Mouse (Mus musculus) adrenal gland, postnatal 10 days (tissue): ENCODE measurements around the gene Clip3. TPM values are rescaled to one million over a fixed set of nuclear protein-coding genes. Genes with fewer than 3 reads are reported as not detected.

Experiments used
- DNase-seq: peaks from one replicate; pipeline ENCODE4 v3.0.0; 2021; ENCODE audit warnings: mixed read lengths
- long read RNA-seq, 2 experiments: library from polyadenylated mRNA; stranded (forward); transcript quantifications; one replicate each; pipeline ENCODE4 v2.0.0; 2021
- total RNA-seq, 2 experiments: library from RNA; stranded (reverse); gene quantifications; 2 replicates each; pipeline ENCODE4 v1.2.3; 2021

Gene Clip3
- 10 to 100 TPM; 31.6 to 36.5 TPM for total RNA-seq
- long read RNA-seq, experiment 1, partial matches to known transcripts = 4 of 7 reads
- long read RNA-seq, experiment 1, other reads (novel, unspliced or antisense) = 3 of 7 reads
- long read RNA-seq, experiment 2, partial matches to known transcripts = 0 of 5 reads
- long read RNA-seq, experiment 2, other reads (novel, unspliced or antisense) = 5 of 5 reads

DNA sequence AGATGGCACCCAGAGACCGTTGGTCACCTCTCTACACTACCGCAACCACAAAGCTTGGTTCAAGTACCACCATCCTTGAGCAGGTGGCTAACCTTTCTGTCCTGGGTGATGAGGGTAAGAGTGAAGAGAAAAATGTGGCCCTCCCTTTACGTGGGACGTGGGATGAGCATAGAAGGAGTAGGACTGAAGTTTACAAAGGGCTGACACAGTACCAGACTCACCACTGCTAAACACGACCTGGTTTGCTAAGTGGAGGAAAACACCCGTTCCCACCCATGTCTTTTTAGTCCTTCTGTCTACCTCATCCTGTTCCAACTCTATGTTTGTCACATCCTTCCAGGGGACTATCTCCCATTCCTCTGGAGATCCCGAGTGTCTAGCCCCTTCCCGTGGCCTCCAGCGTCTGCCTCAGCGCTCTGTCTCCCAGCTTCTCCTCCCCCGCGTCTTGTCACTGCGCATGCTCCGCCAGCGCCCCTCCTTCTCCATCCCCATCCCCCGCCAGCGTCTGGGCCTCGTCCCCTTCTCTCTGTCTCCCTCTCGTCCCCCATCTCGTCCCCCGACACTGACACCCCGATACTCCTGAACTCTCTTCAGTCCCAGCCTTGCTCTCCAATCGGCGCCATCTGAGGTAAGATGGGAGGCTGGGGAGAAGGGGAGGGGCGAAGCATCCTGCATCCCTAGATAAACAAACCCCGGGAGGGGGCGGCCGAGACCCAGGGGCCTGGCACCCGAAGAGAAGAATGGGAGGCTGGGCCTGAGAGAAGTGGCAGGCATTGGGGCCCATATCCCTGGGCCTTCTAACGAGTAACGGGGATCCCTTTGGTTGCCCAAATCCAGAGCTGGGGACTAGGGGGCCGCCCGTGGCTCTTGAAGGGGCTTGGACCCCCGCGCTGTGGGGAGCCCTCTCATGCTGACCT, at the start of gene Clip3:
Gene Clip3, plus strand, starts transcription at position 514 of the 917 bp plus-strand sequence.
- DNase-seq = peak; percentile 71

DNA sequence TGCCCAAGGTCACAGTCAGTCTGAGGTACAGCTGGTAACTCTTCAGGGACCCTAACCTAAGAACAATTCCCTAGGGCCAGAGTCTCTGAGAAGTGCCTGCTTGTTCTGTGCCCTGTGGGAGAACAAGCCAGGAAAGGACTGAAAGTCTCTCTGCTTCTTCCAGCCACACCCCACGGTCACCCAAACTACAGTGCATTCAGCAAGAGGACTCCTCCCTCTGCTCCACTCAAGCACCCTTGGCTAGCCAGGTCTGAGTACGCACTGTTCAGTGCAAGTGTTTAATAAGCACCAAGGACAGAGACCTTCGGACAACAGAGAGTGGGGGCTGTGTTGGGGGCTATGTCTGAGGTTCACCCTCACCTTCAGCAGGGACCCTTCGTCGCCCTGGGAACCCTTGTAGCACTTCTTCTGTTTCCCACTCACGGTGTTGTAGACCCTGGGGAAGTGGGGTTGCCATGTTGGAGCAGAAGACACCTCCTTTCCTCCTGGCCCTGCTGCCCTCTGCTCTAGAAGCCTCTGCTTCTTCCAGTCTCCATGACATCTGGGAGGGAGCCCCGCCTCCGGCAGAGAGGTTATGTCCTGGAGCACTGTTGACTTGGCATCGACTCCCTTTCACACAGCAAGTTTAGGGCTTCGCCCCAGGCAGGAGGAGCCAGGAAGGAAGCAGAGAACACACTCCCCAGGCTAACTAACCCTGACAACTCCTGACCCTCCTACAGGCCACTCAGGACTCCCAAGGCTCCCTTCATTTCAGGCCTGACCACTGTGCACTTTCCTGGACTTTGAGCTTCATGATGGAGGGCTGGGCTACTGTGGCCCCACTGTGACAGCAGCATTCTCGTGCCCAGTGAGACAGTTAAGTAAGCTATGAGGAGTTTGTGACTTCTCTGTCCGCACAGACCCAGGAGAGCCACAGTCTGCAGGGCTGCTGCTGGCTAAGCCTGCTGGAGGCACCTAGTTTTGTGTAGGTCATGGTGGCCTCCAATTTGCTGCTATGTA, 39.3 kb upstream of the Clip3 start:
- DNase-seq = peak; percentile 78

DNA sequence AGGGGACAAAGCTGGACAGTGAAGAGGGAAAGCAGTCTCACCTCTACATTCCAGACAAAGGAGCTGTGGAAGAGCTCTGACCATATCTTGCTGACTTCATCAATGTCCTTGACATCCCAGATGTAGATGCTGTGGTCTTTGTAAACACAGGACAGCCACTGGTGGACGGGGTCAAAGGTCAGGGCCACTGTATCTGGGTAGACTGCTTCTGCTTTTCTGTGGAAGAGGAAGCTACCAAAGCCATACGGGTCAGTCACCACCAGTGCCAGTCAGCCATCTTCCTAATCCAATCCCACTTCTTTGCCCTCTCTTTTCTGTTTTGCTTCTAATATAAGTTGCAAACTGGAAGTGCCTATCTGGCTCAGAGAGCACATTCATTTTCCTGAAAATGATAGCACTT, 26.5 kb upstream of the Clip3 start:
- DNase-seq = no peak

DNA sequence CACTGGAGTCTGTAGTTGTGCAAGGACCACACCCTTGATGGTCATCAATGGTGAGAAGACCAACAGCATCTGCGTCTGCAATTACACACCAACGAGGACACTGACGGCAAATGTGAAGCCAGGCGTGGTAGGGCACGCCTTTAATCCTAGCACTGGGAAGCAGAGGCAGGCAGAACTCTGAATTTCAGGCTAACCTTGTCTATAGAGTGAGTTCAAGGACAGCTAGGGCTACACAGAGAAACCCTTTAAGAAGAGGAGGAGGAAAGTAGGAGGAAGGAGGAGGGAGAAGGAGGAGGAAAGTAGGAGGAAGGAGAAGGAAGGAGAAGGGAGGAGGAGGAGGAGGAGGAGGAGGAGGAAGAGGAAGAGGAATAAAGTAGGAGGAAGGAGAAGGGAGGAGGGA, 26.0 kb upstream of the Clip3 start:
- no peak for DNase-seq

DNA sequence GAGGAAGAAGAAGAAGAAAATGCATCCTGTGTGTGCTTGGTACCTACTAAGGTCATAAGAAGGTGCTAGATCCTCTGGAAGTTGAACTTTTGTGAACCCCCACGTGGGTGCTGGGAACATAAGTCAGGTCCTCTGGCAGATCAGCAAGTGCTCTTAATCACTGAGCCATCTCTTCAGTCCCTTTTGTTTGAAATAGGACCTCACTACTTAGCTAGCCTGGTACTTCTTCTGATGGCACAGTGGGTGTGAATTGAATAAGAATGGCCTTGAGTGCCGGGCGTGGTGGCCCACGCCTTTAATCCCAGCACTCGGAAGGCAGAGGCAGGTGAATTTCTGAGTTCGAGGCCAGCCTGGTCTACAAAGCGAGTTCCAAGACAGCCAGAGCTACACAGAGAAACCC, 25.6 kb upstream of the Clip3 start:
- DNase-seq = no peak

DNA sequence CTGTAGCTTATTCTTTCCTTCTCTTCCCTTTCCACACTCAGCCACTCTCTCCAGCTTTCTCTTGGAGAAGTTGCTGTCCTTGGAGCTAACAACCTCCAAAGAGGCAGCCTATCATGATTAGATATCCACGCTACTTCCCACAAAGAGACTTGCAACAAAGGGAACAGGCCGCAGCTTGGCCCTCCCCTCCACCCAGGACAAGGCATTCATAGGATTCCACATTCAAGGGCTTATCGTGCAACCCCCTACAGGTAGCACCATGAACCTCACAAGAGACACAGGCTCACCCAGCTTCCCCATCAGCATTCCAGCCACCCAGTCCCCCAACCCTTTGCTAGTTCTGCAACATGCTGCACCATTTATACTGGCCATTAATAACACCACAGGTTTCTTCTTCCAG, 24.7 kb upstream of the Clip3 start:
- no peak for DNase-seq

DNA sequence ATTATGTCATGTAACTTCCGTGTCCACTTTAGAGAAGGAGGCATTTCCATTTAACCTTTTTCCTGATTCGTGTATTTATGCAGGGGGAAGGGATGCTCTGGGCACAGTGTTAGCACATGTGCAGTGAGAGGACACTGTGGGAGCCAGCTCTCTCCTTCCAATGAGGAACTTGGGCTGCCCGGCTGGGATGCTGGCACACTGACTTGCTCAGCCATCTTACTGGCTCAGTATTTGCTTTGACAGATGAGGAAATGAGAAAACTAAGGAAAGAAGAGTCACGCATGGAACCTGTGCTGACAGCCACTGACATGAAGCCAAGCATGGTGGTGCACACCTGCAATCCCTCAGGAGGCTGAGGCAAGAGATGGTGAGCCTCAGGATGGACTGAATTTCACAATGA, 21.9 kb upstream of the Clip3 start:
- no peak for DNase-seq

DNA sequence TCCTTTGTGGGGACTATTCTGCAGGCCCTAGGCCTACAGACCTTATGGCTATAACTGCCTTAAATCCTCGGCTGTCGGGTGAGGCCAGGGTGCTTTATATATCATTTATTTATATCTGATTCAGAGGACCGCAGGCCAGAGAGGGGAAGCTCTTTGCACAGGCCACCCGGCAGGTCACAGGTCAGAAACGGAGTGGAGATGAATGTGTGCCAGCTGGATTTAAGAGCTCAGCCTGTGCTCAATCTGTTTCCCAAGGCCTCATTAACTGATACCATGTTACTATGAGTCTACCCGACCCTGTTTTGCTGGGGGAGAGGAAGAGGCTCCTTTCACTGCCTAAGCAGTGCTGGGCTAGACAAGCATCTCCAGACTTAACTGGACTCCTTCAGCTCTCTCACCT, 17.1 kb upstream of the Clip3 start:
- DNase-seq = no peak

DNA sequence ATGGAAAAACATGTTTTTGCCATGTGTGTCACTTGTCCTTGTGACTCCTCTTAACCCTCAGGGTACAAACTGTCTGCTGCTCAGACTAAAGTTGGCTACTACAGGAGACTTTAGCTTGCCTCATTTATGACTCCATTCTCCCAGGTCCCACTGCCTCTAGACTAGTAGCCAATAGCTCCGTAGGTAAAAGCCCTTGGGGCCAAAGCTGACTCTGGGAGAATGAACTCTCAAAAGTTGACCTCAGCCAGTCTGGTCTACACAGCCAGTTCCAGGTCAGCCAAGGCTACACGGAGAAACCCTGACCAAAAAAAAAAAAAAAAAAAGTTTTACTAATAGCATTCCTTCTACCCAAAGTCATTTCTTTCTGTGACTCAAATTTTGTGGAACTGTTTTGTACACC, 12.6 kb upstream of the Clip3 start:
- DNase-seq = peak; percentile 56

DNA sequence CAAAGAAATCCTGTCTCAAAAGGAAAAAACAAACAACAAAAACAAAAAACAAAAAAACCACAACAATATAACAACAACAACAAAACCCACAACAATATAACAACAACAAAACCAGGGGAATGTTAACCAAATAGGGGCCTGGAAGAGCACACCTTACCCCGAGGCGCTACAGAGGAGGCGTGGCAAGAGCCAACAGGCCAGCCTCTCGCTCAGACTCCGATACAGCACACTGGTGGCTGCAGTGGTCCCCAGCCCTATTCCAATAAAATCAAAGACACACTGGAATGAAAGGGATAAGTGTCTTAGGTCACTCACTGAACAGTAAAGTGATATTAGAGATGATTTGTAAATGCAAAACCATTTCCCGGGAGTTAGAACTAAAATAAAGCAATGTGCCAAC, 12.0 kb upstream of the Clip3 start:
- DNase-seq = peak; percentile 34

DNA sequence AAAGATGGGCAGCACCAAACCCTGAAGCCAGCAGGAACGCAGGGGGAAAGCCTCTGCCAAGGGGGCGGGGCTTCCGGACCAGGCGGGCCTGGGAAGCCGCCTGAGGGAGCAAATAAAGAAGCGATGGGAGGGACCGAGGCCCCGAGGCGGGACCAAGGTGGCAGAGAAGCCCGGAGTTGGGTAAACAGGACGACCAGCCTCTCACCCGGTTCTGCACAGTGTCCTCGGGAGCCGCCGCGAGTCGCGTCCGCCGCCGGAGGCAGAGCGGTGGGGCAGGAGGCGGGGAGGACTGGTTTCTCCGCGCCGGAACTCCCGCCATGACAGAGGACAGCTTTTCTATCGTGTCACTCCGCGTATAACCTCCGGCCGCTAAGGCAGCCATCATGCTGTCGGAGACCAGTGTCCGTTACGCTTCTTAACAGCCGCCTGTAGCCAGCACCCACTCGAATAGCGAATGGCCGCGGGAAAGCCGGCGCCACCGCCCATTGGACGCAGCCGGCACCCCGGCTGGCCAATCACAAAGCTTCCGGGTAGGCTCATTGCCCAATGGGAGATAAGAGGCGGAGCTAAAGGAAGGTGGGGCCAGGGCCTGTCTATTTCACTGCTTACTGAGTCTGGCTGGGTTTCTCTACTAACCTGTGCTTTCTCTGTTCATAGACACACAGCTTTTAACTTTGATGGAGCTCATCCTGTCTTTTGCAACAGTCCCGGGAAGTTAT, 11.4 kb upstream of the Clip3 start, which contains the start of the genes Thap8 and Wdr62:
Gene Thap8, plus strand, starts transcription at position 144 of the 719 bp plus-strand sequence.
Gene Wdr62, minus strand, starts transcription at position 469 of the 719 bp plus-strand sequence.
- peak; percentile 94 for DNase-seq

DNA sequence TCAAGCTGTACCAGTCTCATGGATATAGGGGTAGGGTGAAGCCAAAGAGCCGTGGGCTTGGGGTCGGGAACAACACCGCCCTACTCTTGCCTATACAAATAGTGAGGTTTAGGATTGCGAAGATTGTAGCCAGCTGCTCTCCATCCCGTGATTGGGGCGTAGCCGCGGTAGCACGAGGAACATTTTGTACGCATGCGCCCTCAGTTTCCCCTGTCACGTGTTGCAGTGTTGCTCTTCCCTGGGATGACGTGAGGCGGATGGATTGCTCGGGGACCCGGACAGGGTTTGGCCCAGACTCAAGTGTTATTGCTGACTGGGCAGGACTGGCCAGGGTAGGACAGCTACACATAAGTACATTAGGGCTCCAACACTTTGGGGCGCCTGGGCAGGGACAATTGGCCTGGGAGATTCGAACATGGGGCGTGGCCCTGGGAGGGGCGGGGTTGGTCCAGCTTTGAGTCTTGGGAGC, 10.8 kb upstream of the Clip3 start:
- peak; percentile 86 for DNase-seq

DNA sequence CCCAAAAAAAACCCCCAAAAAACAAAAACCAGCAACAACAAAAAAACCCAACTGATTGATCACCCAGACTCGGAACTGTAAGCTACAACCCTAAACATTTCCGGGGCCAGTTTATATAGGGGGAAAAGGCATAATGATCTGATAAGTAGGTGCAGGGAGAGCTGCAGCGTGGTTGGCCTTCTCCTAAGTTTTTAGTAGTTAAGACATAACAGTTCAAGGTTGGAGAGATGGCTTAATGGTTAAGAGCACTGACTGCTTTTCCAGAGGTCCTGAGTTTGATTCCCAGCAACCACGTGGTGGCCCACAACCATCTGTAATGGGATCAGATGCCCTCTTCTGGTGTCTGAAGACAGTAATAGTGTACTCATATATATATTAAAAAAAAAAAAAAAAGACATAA, 10.0 kb upstream of the Clip3 start:
- no peak for DNase-seq

DNA sequence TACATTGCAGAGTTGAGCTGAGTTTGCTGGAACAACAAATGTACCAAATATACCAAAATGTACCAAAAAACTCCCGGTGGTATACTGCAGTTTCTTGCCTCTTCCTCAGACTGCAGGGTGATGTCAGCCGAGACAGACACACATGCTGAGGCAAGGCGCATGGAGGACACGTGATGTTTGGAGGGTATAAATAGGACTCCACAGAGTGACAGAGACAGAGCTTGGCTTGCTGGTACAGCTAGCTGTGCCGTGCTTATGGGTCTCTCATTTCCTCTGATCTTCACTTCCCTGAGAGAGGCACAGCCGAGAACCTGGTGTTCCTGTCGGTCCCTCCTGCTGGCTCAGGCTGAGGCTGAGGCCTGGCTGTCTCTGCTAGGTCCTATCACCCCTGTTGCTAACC, 8.8 kb upstream of the Clip3 start:
- DNase-seq = no peak

DNA sequence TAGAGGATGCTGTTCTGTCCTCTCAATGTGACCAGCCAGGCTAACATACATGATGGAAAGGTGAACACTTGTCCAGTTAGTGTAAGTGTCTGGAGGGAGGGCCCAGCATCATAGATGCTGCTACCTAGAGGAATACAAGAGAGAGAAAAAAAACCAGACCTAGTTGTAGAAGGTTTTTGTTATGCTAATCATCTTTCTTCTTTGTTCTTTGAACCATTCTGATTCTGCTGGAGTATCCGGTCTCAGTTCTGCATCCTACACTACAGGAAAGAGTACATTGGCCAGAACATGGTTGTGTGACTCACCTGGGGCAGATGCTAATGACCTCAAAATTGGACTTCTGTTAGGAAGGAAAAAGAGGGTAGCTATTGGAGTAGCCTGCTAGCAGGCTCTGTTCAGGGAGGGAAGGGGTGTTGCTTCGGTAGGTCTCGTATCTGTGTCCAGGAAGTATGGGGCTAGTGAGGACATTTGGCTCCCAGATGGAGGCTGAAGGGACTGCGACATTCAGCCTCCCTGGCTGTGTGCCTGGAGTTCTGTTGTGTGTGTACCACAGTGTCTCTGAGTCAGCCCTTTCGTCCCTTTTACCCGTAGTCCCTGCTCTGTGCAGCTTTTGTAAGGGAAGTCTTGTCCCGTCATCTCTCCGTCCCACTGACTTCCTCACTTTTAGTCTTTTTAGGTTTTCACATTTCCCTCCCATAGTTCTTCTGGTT, 4.7 kb upstream of the Clip3 start:
- DNase-seq = peak; percentile 56

DNA sequence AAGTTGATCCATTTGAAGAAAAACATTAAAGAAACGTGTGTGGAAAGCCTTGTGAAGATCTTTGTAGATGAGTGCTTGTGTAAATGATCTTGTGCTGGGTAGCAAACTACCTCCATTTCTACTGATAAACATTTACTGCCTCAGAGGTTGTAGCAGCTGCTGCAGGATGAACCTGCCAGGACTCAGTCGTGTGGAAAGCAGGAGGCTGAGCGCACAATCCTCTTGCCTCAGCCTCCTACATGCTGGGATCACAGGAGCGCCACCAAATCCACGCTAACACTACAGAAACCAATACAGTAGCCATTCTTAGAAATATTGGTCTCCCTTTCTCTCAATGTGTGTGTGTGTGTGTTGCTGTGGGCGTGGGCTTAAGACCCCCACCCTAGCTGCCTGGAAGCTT, 3.5 kb upstream of the Clip3 start:
- no peak for DNase-seq

DNA sequence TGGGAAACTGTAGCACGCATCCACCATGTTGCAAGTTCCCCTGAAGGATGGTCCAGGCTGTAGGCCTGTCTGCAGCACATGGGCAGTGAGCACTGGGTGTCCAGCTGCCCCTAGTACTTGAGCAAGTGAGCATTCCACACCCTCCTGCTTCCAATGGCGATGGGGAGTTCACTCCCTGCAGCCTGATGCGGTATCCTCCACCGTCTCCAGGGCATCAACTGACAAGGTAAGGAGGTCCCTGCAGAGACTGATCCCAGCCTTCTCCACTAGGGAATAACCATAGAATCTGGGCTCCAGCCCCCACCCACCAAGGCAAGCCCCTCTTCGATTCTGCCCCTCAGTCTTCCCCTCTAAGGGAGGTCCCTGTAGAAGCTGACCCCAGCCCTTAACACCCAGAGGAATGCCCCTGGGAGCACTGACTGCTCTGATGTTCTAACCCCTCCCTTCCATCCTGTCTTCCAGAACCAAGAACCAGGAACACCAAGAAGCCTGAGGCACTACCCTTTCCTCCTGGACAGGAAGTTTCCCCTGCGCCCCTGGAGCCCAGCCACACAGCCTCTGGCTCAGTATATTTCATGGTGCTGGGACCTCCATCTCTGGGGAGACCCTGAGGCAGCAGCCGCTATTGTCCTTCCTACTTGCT, 2.3 kb upstream of the Clip3 start:
- no peak for DNase-seq

DNA sequence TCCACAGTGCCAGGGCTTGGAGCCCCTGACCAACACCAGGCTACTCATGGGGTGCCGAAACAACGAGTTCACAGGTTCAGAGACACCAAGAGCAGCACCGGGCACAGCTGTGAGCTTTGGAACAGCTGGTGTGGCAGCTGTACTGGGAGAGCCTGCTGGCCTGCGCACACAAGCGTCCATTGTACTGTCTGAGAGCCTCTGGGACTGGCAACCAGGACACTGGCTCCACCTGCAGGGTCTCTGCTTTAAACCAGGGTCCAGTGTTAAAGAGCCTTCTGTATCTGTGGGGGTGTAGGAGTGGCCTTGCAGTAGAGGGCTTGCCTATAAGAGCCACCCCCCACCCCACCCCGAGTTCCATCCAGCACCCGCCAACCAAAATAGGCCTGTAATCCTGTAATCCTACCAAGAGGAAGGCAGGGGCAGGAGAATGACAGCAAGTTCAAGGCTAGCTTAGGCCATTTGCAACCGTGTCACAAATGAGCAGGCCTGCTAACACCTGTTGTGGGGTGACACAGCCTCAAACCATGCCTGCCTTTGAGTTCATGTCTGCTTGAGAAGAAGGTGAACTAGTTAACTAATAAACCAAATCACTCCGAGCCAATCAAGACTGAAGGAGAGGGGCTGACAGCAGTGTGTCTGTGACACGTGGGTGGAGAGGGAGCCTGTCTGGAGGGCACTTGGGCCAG, 1.7 kb upstream of the Clip3 start:
- DNase-seq = no peak

DNA sequence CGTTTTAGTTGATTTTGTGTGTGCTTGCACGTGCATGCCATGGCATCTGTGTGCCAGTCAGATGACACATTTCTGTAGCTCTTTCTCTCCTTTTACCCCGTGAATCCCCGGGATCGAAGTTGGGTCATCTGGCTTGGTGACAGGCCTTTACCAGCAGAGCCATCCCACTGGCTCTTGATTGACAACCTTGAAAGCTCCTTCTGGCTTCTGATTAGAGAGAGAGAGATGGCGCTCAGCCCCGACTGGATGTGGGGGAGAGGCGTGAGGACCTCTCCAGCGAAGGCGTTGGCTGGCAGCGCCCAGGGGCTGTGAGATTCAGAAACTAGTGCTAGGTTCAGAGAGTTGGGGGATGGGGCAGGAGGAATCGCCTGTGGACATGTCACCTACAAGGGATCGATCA, 2.3 kb downstream of the Clip3 start:
- no peak for DNase-seq

DNA sequence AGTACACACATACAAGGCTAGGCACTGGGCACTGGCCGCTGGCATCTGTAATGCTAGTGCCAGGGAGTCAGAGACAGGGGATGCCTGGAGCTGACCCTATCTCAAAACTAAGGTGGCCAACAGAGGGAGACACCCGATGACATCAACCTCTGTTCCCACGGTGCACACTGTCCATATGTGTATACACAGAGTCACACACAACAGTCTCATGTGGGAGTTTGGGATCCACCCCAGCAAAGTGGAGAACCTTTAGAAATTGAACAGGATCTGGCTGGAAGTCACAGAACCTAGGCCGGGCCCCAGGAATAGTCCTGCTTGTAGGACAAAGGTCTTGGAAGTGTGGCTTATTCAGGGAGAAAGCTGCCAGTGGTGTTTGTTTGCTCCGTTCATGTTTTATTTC, 2.8 kb downstream of the Clip3 start:
- DNase-seq = no peak
